Mouse (Mus musculus): ENCODE measurements around the gene Srp72.

Gene Srp72

DNA sequence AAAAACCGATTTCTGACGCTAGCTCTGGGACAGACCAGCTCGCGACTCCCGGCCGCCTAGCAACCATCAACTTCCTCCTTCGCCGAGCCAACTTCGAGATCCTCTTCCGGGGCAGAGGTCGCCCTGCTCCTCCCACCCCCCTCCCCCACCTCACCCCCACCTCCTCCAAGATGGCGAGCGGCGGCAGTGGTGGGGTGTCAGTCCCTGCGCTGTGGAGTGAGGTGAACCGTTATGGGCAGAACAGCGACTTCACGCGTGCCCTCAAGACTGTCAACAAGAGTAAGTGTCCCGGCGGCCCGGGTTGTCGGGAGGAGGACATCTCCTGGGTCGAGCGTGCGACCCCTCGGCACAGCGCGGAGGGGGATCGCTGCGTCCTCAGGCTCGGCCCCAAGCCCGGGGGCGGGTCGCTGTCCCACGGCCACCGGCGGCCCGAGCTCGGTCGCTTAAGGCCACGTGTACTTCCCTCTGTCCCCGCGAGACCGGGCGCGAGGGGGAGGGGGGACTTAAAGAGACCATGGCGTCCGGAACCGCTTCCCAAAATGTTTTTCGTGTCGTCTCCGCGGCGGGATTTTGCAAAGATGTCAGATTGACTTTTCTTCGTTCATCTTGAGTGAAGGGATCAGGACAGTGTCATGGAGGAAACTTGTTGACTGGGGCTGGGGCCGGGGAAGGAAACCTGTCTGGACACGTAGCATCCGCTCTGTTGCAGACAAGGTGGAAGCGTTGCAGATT, at the start of gene Srp72:
Gene Srp72, plus strand, starts transcription at position 130 of the 732 bp plus-strand sequence.
- DNase-seq (ENCODE audit: low read depth, low spot score): peak; percentile 93

- DNase-seq (ENCODE audit: low read depth, low spot score): peak; percentile 96
These were observed 46.2 kb upstream of the Srp72 start for GRCm38 (mm10) chr5:76928124-76928832.

- peak; percentile 74 for DNase-seq (ENCODE audit: low read depth, low spot score)
These were observed 45.2 kb upstream of the Srp72 start for GRCm38 (mm10) chr5:76929180-76929877.

GRCm38 (mm10) chr5:76939717-76940116, 34.8 kb upstream of the Srp72 start:
- DNase-seq (ENCODE audit: low read depth, low spot score): no peak

GRCm38 (mm10) chr5:76941975-76942374, 32.5 kb upstream of the Srp72 start:
- no peak for DNase-seq (ENCODE audit: low read depth, low spot score)

DNA sequence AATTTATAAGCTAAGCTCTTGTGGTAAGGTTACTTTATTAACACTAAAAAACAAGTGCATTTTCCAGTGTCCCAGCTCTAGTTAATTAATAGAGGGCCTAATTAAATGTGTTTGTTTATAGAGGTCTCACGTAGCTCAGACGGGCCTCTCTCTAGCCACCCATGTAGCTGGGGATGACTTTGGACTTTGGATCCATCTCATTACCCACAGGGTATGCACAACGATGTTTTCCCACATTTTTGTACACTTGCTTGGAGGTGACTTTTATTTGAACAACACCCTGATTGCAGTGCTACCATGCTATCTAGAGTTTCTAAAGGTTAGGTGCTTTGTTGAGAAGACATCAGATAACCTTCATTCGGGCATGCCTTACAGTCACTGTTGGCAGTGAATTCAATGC, 32.0 kb upstream of the Srp72 start:
- DNase-seq (ENCODE audit: low read depth, low spot score): no peak

GRCm38 (mm10) chr5:76944965-76945677, 29.4 kb upstream of the Srp72 start:
- no peak for DNase-seq (ENCODE audit: low read depth, low spot score)

- no peak for DNase-seq (ENCODE audit: low read depth, low spot score)
These were observed 28.8 kb upstream of the Srp72 start for GRCm38 (mm10) chr5:76945678-76946033.

GRCm38 (mm10) chr5:76947142-76947541, 27.3 kb upstream of the Srp72 start:
- no peak for DNase-seq (ENCODE audit: low read depth, low spot score)

GRCm38 (mm10) chr5:76947758-76948157, 26.7 kb upstream of the Srp72 start:
- DNase-seq (ENCODE audit: low read depth, low spot score): no peak

DNA sequence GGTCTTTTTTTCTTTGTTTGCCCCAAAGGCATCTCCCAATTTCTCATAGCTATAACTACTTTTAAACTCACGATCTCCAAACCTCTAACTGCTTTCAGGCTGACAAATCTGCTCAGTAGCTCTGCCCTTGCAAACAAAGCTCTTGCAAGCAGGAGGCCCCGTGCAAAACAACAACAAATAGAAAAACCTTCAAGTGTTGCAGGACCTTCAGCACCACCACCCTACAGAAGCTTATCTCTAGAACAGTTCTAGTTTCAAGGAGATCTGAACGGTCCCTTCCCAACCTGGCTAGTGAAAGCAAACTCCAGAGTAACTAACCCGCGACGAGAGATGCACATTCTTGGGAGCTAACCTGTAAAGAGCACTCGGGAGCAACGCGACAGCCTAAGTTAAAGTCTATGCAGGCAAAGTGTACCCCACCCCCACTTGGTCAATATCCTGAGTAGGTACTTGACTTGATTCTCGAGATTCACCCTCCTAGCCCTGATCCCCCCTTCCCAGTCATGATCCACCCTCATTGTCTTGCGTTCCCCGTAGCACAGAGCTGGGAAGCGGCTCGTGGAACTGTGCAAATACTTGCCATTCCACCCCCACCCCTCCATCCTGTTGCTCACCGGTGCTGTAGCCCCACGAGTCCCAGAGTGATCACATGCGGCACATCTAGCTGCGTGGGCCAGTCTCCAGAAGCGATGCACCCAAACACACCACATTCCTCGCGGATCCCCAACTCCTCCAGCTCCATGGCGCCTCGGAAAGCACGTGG, 24.0 kb upstream of the Srp72 start:
- peak; percentile 60 for DNase-seq (ENCODE audit: low read depth, low spot score)

DNA sequence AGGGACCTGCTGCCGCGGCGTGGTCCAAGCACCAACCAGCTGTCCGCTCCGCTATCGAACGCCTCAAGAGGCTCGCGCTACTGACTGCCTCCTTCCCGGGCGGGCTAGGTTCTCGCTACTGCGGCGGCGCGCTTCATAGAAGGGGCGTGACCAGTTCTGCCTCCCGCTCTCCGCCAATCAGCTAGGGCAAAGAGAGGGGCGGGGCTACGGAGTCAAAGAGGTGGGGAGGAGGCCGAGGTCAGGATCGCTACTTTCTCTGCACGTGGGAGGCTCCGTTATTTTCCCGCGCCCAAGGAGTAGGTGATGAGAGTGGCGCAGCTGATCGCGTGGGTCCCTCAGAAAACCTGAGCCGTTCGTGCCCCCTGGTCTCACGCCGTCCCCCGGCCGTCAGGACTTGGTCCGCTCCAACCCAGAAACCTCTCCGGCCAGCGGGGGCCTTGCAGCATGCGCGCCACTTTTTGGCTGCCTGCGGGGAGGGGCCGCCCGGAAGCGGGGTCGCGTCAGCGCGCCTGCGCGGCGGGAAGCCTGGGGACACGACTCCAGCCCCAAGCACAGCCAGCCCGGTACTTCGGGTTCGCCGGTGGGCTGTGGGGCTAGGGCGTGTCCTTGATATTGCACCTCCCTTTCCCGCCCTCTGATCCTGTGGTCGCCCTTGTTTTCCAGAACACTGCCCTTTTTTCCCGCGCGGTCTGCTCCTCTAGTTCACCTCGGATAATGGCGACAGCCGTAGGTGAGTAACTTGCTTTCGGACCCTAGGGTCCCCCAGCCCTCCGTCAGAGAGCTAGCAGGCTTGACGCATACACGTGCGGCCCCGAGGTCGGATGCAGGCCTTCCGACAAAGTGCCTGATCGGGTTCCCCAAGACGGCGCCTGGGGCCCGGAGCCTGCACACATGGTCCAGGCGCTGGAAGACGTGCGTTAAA, 23.1 kb upstream of the Srp72 start, which contains the start of the genes Paics and Ppat:
Gene Paics, plus strand, starts transcription at position 202 of the 922 bp plus-strand sequence.
Gene Ppat, minus strand, starts transcription at position 473 of the 922 bp plus-strand sequence.
- DNase-seq (ENCODE audit: low read depth, low spot score): peak; percentile 100

GRCm38 (mm10) chr5:76952112-76953040, 22.1 kb upstream of the Srp72 start:
- DNase-seq (ENCODE audit: low read depth, low spot score): peak; percentile 75

GRCm38 (mm10) chr5:76953794-76954193, 20.7 kb upstream of the Srp72 start:
- no peak for DNase-seq (ENCODE audit: low read depth, low spot score)

DNA sequence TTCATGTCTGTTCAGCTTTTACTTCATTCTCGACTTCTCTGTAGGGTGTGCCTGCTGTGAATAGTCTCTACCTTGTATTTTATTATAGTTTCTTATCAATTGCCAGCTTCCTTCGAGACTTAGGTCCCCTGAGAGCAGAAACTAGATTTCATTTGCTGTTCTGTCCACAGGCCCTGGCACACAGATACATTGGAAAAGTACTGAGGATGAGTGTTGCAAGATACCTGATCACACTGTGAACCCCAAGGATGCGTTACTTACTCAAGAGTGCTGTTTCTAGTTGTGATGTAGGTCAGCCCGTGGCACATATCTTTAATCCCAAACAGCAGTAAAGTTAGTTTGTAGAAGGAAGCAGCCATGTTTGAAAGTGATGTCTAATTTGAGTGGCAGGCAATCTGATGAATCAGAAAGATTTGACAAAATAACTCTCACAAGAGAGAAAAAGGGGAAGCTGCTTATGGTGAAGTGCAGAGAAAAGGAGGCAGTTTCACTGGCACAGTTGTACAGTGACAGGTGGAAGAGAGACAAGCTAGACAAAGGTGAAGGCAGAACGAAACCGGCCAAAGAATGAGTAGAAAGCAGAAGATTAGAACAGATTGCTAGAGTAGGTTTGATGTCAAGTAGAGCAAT, 20.1 kb upstream of the Srp72 start:
- DNase-seq (ENCODE audit: low read depth, low spot score): no peak

DNA sequence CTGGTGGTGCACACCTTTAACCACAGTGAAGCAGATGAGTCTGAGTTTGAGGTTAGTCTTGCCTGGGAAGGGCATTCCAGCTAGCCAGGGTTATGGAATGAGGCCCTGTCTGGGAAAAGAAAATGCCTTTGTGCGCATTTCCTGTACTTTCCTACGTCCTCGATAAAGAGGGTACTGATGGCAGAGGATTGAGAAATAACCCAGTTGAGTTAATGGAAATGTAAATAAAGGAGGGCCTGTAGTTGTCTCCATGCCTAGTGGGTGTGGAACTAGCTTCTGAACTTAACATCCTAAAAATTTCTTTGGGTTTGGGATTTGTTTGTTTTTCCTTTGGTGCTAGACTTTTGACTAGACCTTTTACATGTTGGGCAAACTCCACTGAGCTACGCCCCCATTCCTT, 19.0 kb upstream of the Srp72 start:
- no peak for DNase-seq (ENCODE audit: low read depth, low spot score)

- DNase-seq (ENCODE audit: low read depth, low spot score): peak; percentile 70
These were observed 16.5 kb upstream of the Srp72 start for GRCm38 (mm10) chr5:76957954-76958353.

DNA sequence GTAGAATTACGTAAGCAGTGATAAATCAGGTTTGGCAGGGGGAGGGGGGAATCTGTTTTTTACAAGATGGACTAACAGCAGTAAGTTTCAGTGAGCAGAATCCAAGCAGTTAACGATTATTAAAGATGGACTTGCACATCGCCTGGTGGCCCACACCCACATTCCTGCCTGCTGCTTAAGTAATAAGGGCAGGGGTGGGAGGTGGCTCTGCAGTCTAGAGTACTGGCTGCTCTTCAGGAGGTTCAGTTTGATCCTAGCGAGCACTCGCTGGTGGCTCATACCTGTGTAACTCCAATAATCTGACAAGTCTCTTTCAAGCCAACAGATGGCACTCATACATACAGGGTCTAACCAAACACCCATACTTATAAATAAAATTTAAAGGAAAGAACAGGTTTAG, 14.9 kb upstream of the Srp72 start:
- DNase-seq (ENCODE audit: low read depth, low spot score): no peak

All from 3T3-L1 (cell line).